Mouse (Mus musculus) liver, adult 2 months (tissue): ENCODE measurements around the gene Gm9774.

Experiments
- CTCF ChIP-seq: fragments of 200-500 bp; IDR thresholded peaks from 2 replicates; pipeline ENCODE4 v1.5.1; 2011; ENCODE audit warnings: low read depth, low read length, control low read depth
- POLR2A ChIP-seq: fragments of 200-500 bp; IDR thresholded peaks from 2 replicates; pipeline ENCODE4 v1.6.1; 2011; ENCODE audit warnings: low read length, control low read depth; ENCODE audit not compliant: insufficient read depth; ENCODE audit errors: extremely low read depth

GRCm38 (mm10) chr3:92458620-92459019 lies 29.4 kb upstream of the Gm9774 start, which contains the start of gene Sprr3:
- no peak for TF ChIP-seq CTCF
- TF ChIP-seq POLR2A, result no peak
